Mouse (Mus musculus) left cerebral cortex, adult 18-20 months (tissue): ENCODE results near the gene Rnd2. TPM values are rescaled to one million over a fixed set of nuclear protein-coding genes. Genes with fewer than 3 reads are reported as not detected.
"Not testable (repeated sequence)": the region's sequence is repeated elsewhere in the genome, so short reads cannot be mapped to it uniquely, and the experiment has no call there.

ENCODE experiments used
- DNase-seq, 2 experiments: peaks; one replicate each; pipeline ENCODE4 v3.0.0; 2021 to 2022; ENCODE audit warnings: low spot score in 2 of 2, mixed read lengths in 1 of 2
- total RNA-seq, 2 experiments: library from RNA; stranded (reverse); gene quantifications; 2 replicates each; pipeline ENCODE4 v1.2.3; 2021

The Rnd2 gene
- total RNA-seq, 2 experiments from 2014 or later, result 158 to 161 TPM

DNA sequence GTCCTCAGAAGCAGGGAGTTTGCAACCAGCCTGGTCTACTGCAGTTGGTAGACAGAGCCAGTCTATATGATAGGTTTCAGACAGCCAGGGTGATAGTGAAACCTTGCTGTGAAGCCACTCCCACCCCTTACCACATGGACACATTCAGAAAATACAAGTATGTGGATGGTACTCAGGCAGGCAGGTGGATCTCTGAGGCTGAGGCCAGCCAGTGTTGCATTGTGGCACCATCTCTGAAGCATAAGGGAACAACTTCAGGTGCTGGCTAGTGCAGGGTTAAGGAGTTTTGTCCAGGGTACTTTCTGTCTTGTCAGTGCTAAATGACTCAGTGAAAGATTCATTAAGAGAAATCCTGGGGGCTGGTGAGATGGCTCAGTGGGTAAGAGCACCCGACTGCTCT is 18.5 kb upstream of the Rnd2 start:
- no peak for DNase-seq

DNA sequence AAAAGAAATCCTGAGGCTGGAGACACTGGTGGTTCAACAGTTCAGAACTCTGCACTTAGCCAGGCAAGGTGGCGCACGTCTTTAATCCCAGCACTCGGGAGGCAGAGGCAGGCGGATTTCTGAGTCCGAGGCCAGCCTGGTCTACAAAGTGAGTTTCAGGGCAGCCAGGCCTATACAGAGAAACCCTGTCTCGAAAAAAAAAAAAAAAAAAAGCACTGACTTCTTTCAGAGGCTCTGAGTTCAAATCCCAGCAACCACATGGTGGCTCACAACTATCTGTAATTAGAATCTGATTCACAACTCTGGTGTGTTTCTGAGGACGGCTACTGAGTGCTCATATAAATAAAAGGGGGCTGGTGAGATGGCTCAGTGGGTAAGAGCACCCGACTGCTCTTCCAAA is 17.9 kb upstream of the Rnd2 start:
- DNase-seq, result not testable (repeated sequence)

DNA sequence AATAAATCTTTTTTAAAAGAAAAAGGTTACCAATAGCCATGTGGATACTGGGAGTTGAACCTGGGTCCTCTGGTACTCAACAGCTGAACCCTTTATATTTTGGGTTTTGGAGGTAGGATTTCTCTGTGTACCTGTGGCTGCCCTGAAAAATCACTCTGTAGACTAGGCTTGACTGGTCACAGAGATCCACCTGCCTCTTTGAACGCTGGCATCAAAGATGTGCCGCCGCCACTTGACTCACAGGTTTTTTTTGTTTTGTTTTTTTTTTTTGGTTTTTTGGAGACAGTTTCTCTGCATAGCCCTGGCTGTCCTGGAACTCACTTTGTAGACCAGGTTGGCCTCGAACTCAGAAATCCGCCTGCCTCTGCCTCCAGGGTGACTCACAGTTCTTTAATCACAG is 17.0 kb upstream of the Rnd2 start:
- DNase-seq, result no peak

DNA sequence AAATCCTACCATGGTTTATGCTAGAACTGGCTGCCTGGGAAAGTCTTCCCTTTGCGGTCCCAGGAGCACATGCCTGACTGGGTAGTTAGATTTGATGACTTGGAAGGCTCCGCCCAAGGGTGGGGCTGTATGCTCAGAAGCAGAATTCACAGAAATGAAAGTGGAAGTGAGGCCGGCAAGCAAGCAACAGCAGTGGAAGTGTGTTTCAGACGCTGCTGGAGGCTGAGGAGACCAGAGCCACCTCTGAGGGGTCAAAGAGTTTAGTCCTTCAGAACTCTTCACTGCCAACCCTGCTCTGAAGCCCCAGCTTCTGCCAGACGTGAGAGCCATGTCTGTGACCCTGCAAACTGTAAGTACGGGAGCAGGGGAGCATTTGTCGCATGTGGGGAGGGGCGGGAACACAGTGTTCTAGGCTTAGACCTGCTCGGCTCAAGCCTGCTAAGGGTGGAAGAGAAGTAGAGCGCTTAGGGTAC is 16.5 kb upstream of the Rnd2 start, which contains the start of gene Ifi35:
TSS of gene Ifi35 (plus strand) at position 134 of the 473 bp plus-strand sequence.
- DNase-seq, result no peak

DNA sequence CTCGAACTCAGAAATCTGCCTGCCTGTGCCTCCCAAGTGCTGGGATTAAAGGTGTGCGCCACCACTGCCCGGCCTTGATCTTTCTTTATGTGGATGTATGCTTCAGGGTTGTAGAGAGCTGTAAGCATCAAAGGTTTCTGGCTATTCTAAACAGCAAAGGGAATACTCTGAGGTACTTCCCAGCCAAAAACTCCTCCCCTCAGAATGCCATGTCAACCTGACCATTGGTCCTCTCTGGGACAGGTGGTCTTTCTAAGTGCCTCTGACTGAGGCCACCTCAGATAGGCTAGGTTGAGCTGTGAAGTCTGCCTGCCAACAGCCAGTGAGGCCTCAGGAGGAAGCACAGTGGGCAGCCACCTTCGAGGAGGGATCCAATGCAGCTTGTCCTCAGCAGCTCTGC is 15.9 kb upstream of the Rnd2 start:
- no peak for DNase-seq

DNA sequence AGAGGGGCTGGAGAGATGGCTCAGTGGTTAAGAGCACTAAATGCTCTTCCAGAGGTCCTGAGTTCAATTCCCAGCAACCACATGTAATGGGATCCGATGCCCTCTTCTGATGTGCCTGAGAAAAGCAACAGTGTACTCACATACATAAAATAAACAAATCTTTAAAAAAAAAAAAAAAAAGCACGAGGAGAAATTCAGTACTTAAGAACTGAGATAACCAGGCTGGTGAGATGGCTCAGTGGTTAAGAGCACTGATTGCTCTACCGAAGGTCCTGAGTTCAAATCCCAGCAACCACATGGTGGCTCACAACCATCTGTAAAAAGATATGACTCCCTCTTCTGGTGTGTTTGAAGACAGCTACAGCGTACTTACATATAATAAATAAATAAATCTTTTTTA is 15.2 kb upstream of the Rnd2 start:
- not testable (repeated sequence) for DNase-seq

DNA sequence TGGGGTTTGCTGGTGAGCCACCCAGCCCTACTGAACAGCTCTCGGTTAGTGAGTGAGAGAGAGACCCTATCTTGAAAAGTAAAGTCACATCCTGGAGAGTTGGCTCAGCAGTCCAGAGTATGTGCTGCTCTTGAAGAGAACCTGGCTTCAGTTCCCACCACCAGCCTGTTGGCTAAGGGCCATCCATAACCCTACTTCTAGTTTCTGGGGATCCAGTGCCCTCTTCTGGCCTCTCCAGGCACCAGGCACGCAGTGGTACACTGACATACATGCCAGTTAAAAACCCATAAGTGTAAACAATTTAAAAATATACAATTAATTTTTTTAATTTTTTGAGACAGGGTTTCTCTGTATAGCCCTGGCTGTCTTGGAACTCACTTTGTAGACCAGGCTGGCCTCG is 14.4 kb upstream of the Rnd2 start:
- DNase-seq, result no peak

DNA sequence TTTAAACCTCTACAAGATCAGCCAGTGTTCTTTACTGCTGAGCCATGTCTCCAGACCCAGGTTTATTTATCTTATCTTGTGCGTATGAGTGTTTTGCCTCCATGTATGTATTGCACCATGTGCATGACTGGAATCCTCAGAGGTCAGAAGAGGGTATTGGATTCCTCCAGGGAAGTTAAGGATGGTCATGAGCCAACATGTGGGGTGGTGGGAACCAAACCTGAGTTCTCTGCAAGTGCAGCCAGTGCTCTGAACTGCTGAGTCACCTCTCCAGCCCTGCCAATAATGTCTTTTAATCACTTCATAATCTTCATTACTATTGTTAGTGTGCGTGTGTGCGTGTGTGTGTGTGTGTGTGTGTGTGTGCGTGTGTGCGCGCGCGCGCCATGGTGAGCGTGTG is 13.3 kb upstream of the Rnd2 start:
- no peak for DNase-seq

DNA sequence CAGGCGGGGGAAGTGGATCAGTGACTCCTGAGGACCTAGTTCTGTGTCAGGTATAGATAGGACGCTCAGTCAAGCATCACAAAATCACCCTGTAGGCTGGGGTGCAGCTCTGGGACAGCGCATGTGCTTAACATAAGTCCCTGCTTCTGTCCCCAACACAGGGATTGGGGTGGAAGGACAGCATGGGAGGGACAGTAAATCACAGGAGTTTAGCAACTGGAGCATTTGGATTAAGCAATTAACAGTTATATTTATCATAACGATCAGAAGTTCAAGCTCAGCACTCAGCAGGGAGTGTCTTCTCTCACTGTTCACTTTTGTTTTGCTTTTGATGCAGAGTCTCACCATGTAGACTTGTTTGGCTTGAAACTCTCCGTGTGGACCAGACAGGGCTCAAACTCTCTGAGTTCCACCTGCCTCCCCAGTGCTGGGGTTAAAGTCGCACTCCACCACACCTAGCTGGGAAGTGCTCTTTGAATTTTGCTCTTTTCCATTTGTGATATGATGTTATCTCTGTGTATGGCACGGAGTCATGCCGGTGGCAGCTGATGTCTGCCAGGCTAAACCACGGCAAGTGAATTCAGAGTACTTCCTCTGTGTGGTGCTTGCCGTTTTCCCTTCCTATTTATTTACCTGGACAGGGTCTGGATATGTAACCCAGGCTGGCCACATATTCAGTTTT is 12.6 kb upstream of the Rnd2 start:
- DNase-seq, result no peak

DNA sequence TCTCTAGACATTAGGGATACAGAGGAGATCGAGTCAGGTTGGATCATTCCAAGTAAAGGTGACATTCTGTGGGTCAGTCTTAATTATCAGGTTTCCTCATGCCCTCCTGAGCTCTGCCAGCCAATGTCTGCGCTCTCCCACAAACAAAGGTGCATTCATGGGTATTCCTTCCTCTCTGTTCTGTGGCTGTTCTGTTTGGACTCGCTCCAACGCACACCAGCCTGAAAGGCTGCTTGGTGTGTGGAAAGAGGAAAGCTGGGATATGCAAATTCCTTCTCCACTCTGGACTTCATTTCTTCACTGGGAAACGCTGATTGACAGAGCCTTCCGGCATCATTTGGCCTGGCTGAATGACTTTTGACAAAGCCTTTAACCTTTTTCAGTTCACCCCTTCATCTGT is 10.1 kb upstream of the Rnd2 start:
- no peak for DNase-seq

DNA sequence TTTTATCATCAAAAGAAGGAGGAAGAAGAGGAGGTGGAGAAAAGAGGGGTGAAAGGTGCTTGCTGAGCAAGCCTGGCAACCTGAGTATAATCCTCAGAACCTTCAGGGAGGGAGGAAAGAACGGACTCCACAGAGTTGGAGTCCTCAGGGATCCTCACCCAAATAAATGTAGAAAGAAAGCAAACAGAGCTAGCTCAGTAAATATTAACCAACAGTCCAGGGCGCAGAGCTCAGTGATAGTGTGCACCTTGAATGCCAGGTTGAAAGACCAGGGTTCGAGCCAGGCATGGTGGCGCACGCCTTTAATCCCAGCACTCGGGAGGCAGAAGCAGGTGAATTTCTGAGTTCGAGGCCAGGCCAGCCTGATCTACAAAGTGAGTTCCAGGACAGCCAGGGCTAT is 9.2 kb upstream of the Rnd2 start:
- no peak for DNase-seq

DNA sequence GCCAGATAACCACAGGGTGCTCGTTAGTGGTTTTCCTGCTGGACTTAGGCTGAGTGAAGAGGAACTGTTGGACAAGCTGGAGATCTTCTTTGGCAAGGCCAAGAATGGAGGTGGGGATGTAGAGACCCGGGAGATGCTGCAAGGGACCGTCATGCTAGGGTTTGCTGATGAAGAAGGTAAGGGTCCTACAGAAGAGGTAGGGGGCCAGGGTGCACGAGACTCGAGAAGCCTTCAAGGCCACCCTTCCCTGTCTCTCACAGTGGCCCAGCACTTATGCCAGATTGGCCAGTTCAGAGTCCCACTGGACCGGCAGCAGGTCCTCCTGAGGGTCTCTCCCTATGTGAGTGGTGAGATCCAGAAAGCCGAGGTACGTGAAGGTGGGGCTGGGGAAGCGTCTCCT is 7.2 kb upstream of the Rnd2 start:
- no peak for DNase-seq

DNA sequence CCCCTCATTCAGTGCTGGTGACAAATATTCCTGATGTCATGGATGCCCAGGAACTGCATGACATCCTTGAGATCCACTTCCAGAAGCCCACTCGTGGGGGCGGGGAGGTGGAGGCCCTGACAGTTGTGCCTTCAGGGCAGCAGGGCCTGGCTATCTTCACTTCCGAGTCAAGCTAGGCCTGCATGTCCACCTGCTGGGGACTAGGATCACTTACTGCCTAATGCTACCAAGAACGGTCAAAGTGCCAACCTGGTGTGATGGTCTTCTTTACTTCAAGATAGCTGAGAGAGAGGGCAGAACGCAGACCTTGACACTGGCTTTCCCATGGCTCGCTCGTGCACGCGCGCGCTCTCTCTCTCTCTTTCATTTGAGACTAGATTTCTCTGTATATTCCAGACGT is 6.6 kb upstream of the Rnd2 start:
- DNase-seq, result no peak

DNA sequence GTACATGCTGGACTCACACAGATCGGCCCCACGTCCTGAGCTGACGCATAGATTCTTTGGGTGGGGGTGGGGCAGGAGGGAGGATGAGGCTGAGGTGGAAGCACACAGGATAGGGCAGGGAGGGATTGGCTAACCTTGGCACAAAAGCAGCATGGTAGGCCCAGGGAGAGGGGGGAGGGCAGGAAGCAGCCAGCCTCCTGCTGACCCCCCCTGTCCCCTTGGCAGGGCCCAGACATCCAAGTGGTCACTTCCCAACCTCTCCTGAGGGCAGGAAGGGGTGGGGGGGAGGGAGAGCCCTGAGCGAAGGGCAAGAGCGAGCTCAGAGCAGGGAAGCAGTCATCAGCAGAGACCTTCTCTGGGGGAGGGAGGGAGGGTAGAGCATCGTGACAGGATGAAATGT is 5.1 kb upstream of the Rnd2 start:
- DNase-seq, result no peak

DNA sequence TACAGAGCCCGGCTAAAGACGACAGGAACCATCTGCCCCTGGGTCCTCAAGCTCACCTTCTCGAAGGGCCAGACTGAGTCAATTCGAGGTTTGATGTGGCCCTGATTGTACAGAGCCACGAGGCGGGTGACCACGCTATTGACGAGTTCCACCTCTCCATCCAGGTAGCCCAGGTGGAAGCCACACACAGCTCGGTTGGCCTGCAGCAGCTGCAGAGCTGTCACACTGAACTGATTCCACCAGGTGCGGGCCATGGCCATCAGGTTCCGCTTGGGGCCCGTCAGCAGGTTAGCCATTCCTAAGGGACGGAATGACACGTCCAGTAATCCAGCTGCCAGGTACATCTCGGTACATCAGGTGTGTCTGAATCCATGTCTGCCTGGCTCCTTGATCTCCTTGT is 4.5 kb upstream of the Rnd2 start:
- no peak for DNase-seq

DNA sequence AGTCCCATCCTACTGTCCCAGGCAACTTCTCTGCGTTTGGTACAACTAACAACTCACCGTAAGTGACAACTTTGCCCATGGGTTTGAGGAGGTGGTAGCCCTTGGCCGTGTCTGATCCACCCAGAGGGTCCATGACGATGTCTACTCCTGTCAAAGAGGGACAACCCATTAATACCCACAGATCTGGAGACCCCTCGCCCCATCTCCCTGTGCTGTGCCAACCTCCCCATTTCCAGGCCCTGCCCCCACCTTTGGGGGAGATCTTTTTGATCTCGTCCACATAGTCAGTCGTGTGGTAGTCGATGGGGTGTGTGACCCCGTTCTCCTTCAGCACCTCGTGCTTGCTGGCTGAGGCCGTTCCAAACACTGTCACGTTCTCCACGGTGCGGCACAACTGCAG is 2.7 kb upstream of the Rnd2 start:
- no peak for DNase-seq

DNA sequence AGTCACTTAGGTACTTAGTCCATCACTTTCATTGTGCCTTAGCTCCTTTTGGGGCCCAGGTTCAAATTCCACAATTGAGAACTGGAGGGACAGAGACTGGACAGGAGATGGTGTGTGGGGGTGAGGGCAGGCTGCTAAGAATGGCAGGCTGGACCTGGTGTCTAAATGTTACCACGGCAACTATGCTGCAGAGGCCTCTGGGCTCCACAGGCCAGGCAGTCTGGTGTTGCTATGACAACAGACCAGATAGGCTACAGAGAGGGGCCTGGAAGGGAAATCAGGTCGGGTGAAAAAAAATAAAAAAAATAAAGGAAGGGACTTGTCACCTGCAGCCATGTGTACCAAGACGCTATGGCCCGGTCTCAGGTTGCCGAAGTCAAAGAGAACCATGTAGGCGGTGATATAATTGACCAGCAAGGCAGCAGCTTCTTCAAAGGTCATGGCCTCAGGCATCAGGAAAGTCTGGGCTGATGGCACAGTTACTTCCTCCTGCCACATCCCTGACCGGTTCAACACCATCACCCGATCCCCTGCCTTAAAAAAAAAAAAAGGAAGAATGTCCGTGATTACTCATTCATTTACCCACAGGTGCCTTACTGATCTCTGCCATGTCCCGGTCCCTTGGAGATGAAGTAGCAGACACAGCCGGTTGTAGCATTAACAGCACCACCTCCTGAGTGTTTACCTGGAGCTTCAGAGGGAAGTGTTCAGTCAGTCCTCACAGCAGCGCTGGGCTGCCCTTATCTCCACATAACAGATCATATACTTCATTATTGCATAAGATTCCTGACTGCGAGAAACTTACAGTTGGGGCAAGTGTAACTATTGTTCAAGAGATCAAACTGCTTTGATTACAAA is 2.0 kb upstream of the Rnd2 start:
- DNase-seq, result no peak

DNA sequence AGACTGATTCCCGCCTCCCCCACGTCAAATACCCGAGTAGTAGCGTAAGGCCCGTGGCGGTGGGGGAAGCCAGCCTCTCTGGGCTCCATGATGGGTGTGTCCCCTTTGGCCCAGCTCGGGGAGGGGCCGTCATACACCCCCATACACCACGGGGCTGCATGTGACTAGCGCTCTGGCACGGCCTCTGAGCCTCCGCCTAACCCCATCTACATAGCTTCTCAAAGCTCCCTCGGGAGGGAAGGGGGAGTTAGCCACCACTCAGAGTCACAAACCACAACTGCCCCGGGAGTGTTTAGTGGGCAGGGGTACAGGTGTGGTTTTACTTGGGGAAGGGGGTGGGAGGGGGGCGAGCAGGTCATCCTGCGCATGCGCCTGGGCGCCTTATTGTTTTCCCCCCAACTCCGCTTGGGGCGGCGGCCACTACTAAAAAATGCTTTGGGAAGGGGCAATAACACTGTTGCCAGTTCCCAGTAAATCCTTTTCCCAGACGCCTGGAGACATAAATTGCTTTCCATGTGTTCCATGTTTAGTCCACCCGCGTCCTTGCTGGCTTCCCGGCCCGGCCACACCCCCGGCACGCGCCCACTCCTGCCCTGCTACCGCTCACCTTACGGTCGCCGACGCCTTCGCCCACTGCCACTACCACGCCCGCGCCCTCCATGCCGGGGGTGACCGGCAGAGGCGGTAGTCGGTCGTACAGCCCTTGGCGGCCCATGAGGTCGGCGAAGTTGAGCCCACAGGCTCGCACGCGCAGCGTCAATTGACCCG is 486 bp downstream of the Rnd2 start:
- DNase-seq, result peak in 1 of 2 experiments; percentile 24

DNA sequence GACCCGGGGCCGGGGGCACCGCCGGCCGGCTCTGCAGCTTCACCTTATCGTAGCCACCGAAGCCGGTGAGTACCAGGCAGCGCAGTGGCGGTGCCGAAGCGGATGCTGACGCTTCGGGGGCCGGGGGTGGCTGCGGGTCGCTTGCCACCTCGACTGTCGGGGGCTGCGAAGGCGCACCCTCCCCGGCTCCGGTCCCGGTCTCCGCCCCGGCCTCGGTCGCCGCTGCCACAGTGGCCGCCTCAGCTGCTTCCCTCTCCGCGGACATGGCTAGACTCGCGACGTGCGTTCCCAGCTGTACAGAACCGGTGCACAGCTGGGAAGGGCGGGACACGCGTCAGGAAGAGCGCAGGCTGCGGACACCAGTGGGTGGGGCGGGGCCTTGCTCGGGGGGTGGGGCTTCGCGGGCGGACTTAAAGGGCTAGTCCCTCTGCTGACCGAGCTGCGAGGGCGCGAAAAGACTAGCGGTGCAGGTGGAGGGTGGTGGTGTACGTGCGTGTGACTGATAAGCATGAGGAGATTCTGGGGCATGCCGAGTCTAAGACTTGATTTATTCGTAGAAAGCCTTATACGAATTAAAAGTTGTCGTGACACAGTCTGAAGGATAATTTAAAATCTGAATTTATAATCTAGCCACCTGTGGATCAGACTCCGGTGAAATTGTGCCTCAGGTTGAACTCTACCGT is 1.2 kb downstream of the Rnd2 start, which contains the start of gene Vat1:
TSS of gene Vat1 (minus strand) at position 362 of the 683 bp plus-strand sequence.
- DNase-seq, result peak; percentile 48 to 67

DNA sequence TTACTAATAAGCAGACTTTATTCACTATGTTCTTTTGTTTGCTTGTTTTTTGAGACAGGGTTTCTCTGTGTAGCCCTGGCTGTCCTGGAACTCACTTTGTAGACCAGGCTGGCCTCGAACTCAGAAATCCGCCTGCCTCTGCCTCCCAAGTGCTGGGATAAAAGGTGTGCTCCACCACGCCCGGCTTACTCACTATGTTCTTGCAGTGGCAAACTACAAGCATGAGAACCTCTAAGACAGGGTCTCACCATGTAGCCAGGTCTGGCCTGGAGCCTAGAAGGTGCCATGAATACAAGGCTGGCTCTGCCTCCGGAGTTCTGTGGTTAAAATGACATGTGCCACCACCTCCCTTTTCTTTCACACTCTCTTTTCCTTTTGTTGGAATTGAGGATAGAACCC is 1.8 kb downstream of the Rnd2 start:
- not testable (repeated sequence) for DNase-seq
